Mouse (Mus musculus) adrenal gland, postnatal 4 days (tissue): ENCODE measurements around the gene Hsp90aa1. TPM values are rescaled to one million over a fixed set of nuclear protein-coding genes. Genes with fewer than 3 reads are reported as not detected.
A peak's percentile ranks its signal among the peaks of the same experiment; 100 is the strongest.
"Not testable (repeated sequence)": the region's sequence is repeated elsewhere in the genome, so short reads cannot be mapped to it uniquely, and the experiment has no call there.

Source experiments
- DNase-seq, 2 experiments: peaks; one replicate each; pipeline ENCODE4 v3.0.0; 2021 to 2022; ENCODE audit warnings: low spot score in 2 of 2, mixed read lengths in 2 of 2
- long read RNA-seq, 2 experiments: library from polyadenylated mRNA; stranded (forward); transcript quantifications; one replicate each; pipeline ENCODE4 v2.0.0; 2021
- total RNA-seq, 2 experiments: library from RNA; stranded (reverse); gene quantifications; 2 replicates each; pipeline ENCODE4 v1.2.3; 2021

The Hsp90aa1 gene
- total RNA-seq = 100 to 1,000 TPM; 258 to 326 TPM
- long read RNA-seq, experiment 1, transcript Hsp90aa1-202 (11 exons, 3,281 nt) = major isoform, 56 of 70 reads
- long read RNA-seq, experiment 1, partial matches to known transcripts = 12 of 70 reads
- long read RNA-seq, experiment 1, other reads (novel, unspliced or antisense) = 1 of 70 reads
- long read RNA-seq, experiment 2, transcript Hsp90aa1-206 (3 exons, 924 nt) = minor isoform, 5 of 229 reads
- long read RNA-seq, experiment 2, transcript Hsp90aa1-202 (11 exons, 3,281 nt) = major isoform, 122 of 229 reads
- long read RNA-seq, experiment 2, partial matches to known transcripts = 94 of 229 reads
- long read RNA-seq, experiment 2, other reads (novel, unspliced or antisense) = 7 of 229 reads

DNA sequence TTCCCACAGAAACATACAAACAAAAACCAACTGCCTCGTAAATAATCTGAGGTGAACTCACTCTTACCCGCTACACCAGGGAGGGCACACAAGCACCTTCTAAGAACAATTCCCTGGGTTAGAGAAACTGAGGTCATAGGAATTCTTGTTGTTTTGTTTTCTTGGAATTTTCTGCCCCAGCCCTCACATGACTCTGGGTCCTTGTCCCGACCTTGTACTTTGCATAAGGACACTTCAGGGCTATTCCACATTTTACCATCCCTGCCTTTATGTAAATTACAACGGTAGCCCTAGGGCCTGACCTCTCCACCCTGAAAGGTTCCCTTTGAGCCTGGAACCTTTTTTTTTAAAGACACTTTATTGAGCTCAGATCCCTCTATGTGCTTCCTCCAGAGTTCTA, at the start of gene Hsp90aa1:
Hsp90aa1 (minus strand) TSS at position 173 of the 400 bp plus-strand sequence.
- DNase-seq = no peak

DNA sequence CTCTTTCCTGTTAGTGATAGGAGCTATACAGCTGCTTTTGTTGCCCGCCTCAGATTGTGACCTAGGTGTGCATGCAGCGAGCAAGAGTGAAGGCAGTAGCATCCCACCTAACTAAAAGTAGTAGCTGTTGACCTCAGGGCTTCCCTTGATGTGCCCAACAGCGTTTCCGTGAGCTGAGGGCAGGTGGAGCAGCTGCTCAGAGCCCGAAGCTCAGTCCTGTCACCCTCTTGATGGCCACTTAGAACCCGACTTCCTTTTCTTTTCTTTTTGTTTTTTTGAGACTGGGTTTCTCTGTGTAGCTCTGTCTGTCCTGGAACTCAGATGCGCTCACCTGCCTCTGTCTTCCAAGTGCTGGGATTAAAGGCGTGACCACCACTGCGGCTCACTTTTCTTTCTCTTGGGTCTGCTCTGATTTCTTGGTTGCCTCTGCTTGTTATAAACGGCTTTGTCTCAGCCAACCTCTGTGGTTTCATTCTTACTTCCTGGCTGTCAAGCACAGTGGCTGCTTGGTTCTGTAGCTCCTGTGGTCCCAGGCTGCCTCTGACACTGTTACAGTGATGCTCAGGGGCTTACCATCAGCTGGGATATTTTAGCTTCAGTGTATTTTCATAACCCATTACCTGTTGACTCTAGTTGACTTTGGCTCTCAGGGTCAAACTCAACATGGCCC, 48.4 kb upstream of the Hsp90aa1 start:
- no peak for DNase-seq

DNA sequence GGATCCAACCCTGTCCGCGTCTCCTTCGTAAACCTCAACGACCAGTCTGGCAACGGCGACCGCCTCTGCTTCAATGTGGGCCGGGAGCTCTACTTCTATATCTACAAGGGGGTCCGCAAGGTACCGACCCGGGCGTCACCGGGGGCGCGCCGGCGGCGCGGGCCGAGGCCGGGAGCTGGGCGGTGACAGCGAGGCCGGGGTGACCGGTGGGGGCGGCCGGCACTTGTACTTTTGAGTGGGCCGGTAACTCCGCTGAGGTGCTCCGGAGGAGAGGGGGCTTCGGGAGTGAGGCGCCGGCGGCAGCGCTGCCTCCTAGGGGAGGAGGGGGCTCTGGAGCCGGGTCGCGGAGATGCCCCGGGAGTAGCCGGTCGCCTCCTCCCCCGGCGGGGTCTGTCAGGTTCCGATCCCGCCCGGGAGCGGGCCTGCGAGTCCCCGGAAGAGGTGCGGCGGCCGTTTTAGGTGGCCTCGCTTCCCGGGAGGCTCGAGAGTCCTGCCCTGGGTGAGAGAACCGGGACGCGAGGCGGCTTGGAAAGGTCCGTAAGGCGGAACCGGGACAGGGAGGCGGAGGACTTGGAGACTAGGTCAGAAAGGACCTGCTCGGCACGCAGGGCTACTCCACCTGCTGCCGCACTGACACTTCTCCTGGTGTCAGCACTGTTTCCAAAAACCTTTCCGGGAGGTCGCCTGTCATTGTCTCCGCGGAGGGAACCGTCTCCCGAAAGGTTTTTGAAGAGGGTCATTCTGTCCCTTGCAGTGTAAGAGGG, 35.8 kb upstream of the Hsp90aa1 start:
- DNase-seq = peak in 1 of 2 experiments; percentile 23

DNA sequence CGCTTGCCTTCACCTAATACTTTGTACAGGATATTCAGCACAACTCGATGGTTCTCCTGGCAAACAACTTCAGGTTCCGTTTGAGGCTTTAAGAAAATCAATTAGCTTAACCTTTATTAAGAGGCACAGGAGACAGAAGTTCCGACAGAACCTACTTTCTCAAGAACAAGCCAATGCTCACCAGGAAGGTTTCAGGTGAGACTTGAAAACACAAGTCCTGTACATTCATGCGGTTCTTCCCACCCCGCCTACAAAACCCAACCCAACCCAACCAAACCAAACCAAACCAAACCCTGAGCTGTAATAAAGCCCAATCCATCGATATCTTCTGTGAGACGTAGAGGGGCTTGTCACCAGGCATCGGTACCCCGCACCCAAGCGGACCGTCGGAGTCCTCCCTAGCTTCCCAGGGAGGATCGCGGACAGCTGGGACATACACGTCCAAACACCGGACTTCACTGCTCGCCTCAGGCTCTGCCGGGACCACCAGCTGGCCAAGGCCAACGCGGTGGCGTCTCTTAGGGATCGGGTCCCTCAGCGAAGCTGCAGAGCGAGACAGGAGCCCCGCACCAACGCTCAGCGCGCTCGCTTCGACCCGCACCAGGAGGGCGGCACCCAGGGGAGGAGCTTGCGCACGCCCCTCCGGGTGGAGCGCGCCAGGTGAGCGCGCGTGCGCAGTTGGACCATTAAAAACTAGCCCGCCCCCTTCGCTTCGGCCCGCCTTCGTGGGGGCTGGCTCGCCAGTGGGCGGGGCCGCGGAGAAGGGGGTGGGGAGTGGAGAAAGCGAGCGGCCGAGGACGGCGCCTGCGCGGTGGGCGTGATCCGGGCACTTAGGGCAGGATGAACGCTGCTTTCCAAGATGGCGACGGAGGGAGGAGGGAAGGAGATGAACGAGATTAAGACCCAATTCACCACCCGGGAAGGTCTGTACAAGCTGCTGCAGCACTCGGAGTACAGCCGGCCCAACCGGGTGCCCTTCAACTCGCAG, 34.9 kb upstream of the Hsp90aa1 start, which contains the start of gene Wdr20:
Wdr20 (plus strand) TSS at position 775 of the 988 bp plus-strand sequence.
- DNase-seq = peak; percentile 99

DNA sequence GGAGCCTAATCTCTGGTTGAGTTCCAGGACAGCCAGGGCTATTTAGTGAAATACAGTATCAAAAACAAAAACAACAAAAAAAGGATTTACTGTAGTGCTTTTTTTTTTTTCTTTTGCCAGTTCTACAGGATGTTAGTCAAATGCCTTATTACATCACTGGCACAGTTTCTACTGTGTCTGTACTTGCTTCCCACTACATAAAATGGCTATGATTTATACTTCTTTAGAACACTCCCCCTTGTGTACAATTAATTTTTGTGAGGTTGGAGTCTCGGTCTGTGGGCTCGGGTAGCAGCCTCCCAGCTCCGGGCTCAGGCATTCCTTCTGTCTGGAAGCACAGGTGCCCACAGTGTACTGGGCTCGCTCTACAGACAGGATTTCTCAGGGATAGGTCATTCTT, 34.1 kb upstream of the Hsp90aa1 start:
- DNase-seq = no peak

DNA sequence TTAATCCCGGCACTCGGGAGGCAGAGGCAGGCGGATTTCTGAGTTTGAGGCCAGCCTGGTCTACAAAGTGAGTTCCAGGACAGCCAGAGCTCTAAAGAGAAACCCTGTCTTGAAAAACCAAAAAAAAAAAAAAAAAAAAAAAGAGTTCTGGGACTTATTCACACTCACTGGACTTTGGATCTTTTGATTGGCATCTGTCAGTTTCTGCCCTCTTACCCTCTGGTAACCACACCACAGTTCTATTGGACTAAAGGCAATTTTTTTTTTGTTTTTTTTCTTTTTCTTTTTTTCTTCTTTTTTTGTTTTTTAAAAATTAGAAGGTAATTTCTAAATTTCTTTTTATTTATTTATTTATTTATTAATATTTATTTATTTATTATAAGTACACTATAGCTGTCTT, 30.7 kb upstream of the Hsp90aa1 start:
- not testable (repeated sequence) for DNase-seq

DNA sequence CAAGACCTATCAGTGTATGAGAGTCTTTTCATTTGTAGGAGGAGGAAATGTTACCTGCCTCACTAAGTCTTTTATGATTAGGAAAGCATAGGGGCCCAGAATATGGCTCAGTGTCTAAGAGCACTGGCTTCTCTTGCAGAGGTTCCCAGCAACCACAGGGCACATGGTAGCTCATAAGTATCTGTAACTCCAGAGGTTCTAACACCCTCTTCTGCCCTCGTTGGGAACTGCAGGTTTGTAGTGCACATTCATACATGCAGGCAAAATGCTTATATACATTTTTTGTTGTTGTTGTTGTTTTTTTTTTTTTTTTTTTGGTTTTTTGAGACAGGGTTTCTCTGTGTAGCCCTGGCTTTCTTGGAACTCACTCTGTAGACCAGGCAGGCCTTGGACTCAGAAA, 23.9 kb upstream of the Hsp90aa1 start:
- no peak for DNase-seq

DNA sequence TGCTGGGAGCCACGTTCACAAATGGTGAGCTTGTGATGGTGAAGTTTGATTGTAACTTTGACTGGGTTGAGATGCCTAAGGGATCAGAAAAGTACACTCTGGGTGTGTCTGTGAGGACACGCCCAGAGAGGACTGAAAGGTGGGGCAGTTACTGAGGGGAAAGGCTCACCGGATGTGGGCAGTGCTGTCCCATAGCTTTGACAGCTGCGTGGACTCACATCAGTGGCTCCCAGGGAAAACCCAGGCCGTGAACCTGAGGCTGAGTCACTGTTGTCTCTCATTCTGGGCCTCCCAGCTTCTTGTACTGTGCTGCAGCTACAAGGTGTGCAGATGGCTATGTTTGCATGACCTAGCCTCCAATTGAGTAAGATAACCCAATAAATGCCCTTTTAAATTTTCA, 23.0 kb upstream of the Hsp90aa1 start:
- DNase-seq = no peak

DNA sequence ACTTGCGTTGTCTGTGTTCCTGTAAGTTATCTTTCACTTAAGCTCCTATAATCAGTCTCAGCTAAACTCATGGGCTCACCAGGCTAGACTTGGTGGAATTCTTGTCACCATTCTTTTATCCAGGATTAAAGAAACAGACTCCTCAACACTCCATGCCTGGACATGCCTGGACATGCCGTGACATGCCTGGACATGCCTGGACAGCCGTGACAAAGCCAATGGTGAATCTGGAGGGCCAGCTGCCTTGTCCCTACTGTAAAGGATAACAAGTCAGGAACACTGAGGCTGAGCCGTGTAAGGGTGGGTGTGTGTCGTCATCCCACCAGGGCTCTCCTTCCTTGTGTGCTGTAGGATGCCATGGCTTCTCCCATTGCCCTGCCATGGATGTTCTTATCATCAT, 22.5 kb upstream of the Hsp90aa1 start:
- no peak for DNase-seq

DNA sequence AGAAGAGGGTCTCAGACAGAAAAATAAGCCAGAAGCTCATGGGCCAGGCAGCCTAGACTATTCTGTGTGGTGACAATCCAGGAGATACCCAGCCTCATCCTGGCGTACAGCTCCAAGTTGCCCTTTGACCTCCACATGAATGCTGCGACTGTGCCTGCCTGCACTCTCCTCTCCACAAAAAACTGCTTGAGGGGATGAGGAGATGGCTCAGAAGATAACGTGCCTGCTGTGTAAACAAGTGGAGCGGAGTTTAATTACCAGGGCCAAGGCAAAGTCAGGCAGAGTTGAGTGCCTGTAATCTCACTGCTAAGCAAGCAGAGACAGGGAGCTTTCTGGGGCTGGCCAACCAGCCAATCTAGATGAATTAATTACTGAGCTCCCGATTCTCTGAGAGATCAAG, 13.5 kb upstream of the Hsp90aa1 start:
- DNase-seq = no peak

DNA sequence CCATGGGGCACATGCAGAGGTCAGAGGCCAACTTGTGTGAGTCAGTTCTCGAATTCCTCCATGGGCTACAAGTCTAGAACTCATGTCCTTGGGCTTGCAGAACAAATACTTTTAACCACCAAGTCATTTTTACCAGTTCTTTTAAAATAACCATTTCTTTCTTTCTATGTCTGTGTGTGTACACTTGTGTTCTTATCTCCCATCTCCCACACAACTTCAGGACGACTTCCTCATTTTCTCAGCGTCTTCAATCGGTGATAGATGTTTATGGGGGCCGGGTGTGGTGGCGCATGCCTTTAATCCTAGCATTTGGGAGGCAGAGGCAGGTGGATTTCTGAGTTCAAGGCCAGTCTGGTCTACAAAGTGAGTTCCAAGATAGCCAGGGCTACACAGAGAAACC, 11.7 kb upstream of the Hsp90aa1 start:
- no peak for DNase-seq

DNA sequence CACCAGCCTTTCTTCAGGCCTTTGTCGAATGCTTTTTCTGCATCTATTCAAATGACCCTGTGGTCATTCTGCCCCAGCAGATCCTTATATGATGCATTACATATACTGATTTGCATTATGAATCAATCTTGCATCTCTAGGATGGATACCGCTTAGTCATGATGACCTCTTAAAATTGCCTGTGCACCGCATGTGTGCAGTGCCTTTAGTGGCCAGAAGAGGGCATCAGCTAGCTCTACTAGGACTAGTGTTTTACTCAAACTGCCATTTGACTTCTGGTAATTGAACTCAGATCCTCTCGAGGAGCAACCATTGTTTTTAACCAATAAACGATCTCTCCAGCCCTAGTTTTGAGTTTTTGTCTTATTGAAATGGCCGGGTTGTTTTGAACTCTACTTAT, 11.3 kb upstream of the Hsp90aa1 start:
- DNase-seq = no peak

DNA sequence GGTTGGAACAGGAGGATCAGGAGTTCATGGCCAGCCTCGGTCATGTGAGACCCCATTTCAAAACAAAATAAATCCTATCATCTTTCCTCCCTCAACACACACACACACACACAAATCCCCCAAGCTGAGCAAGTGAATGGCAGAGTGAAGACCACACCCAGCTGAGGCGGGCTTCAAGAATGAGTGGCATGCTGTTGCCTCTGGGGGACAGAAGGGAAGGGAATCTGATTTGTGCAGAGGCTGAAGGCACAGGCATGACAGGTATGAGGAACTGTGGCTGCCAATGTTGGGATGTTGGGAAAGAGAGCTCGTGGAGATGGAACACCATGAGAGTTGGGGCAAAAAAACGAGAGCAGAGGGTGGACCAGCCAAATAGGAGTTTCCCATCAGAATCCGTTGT, 8.7 kb upstream of the Hsp90aa1 start:
- DNase-seq = no peak

DNA sequence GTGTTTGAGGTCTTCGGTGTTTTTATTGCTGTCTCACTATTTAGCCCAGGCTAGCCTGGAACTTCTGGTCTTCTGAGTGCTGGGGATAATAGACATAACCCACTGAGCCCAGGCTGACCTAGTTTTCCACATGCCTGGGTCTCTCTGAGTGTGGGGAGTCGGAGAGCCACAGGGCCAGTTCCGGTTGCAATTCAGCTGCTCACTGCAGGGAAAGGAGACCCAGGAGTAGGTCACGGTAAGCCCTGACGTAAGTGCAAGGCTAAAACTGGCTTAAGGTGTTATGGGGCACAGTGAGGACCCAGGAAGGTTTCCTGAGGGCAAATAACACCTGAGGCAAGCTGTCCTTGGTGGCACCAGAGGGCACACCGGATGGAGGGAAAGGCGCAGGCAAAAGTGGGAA, 4.9 kb upstream of the Hsp90aa1 start:
- DNase-seq = no peak

DNA sequence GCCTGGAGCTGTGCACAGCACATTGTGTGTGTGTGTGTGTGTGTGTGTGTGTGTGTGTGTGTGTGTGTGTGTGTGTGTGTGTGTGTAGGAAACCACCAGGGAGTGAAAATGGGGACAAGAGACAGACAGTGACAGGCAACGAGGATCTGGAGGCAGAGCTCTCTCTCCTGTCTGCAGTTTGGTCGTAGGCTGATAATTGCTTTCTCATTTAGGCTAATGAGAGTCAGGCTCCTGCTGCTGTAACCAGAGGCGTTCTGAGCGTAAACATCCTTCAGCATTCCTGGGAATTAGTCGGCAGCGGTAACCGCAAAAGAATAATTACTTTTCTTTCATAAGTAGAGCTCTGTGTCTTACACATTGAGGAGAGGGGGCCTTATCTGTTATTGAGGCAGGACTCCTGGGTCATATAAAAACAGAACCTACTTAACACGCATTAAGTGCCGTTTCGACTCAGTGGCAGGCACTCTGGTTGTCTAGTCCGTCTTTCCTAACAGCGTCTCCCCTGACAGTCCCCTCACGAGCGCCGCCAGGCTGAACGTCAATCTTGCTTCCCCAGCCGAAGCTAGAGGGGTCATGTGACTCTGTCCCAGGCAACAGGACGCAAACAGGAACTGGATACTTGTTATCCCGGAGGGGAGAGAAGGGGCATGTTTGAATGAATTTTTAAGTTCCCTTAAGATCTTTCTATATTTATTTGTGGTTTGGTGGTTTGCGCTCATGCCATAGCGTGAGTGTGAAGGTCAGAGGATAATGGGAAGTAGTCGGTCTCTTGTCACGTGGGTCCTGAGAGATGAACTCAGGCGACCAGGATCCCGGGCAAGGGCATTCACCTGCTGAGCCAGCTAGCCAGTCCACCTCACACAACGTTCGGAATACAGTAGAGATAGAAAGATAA, 4.1 kb upstream of the Hsp90aa1 start:
- DNase-seq = peak in 1 of 2 experiments; percentile 22

DNA sequence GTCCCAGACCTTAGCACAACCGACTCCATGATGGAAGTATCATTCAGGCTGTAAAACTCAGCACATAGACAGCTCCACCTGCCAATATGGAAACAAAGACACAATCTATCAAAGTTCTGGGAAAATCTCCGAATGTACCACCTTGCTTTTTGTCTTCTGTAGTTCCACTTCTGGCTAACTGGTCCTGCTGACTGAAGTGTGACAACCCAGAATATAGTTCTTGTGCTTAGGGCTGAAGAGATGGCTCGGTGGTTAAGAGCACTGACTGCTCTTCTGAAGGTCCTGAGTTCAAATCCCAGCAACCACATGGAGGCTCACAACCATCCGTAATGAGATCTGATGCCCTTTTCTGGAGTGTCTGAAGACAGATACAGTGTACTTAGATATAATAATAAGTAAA, 2.9 kb upstream of the Hsp90aa1 start:
- DNase-seq = not testable (repeated sequence)

DNA sequence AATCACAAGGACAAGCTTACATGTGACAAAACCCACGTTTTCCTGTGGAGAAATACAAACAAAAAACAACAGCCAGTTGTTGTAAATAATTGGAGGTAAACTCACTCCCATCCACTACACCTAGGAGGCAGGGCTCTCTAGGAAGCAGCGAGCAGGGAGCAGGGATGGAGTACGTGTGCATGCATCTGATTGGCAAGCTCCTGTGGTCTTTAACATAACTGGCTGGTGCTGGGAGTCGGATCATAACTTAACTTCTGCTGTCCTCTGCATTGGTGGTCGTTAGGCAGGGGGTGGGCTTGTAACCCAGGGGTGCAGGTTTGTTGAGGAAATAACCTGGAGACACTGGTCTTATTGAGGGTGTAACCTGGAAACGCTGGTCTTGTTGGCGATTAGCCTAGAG, 1.2 kb upstream of the Hsp90aa1 start:
- no peak for DNase-seq

DNA sequence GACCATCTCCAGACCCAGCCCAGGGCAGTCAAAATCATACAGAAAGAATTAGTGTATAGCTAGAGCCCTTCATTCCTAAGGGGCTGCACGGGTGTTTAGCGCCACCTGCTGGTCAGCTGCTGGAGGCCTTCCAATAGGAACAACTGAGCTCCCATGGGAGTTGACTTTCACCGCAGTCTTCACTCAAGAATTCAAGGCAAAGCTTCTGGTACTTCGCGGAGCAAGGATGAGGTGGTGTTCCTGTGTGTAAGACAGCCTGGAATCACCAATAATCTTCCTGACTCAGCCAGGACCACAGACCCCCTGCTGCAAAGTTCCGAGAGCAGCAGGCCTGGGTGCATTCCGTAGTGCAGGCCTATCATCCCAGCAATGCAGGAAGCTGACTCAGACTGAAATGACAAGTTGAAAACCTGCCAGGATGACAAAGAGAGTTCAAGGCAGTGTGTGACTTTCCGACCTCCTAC, 512 bp upstream of the Hsp90aa1 start:
- peak; percentile 71 to 84 for DNase-seq

DNA sequence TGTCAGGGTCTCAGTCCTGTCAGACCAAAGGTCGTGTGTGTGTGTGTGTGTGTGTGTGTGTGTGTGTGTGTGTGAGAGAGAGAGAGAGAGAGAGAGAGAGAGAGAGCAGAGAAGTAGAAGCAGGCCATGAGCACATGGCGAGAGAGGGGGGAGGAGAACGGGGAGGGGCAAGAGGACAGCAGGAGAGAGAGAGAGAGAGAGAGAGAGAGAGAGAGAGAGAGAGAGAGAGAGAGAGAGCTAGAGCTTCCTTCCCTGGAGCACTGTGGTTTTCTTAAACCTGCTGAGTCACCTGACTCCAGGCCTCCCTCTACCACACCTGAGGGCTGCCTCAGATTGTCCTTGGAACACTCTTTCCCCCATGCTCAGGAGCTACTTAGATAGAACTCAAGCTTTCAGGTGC, 1.2 kb downstream of the Hsp90aa1 start:
- DNase-seq = not testable (repeated sequence)

DNA sequence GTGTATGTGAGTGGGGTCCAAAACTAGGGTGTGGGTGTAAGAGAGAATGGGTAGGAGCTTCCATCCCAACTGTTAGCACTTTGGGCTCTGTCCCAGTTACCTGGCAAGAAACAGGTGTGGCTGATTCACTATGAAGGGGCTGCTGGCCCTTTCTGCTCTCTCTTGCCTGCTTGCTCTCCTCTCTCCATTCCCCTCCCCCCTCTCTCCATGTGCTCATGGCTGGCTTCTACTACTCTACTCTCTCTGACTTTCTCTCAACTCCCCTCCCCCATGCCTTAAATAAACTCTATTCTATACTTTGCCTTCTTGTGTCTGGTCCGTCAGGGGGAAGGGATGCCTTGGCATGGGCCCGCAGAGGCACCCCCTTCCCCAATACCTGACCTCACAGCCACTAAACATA, 1.8 kb downstream of the Hsp90aa1 start:
- DNase-seq = no peak
